Mouse (Mus musculus): ENCODE results near the gene Olfr605. TPM values are rescaled to one million over a fixed set of nuclear protein-coding genes. Genes with fewer than 3 reads are reported as not detected.
A peak's percentile ranks its signal among the peaks of the same experiment; 100 is the strongest.
"Not testable (repeated sequence)": the region's sequence is repeated elsewhere in the genome, so short reads cannot be mapped to it uniquely, and the experiment has no call there.

Olfr605 gene
- not detected in 2 replicates for polyA plus RNA-seq (2012; rRNA removed)

GRCm38 (mm10) chr7:103445339-103445738 lies at the start of gene Olfr605:
TSS of gene Olfr605 (minus strand) at chr7:103445439.
- TF ChIP-seq POLR2A (IDR thresholded peaks at IDR 0.05; ENCODE audit: low read depth, low read length) (no peak), CTCF (conservative IDR thresholded peaks at IDR 0.05; ENCODE audit: insufficient read depth, insufficient read length, low read depth, low read length) (no peak)
- no peaks in the 10 kb centered on the region for H3K4me1 ChIP-seq (ENCODE audit: control insufficient read depth, insufficient read depth, low read length)
- 76% methylated on average over 1 of the region's 1 CpGs for WGBS
- no peak within 1 kb of the TSS for H3K27ac ChIP-seq (ENCODE audit: insufficient read depth, low read depth, low read length)
- H3K4me3 ChIP-seq (ENCODE audit: insufficient read depth, low read depth, low read length): no peak within 1 kb of the TSS
- H3K36me3 ChIP-seq (ENCODE audit: control insufficient read depth, insufficient read depth, low read length): no peaks in the 10 kb centered on the region
- no peak for DNase-seq
- H3K27me3 ChIP-seq (replicated peaks; ENCODE audit: control insufficient read depth, insufficient read depth, low read length): no peaks in the 10 kb centered on the region

DNA sequence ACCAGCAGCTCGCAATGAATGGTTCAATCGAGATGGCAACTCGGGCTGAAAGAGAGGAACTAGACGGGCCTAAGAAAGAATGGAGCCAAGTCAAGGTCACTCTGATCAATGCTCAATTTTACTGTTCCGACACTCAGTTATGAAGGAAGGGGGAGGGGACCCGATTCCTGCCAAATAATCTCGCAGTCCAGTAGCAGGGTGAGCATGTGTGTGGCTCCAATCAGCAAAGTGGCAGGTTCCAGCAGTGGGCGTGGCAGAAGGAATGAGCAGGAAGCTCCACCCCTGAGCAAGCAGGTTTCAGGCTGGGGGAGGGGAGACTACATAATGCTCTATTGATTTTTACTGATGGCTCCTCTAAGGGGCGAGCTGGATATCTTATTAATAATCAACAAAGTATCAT lies 31.9 kb upstream of the Olfr605 start:
- peak; percentile 12 for DNase-seq
- WGBS: 76% methylated on average over 9 of the region's 9 CpGs
- H3K4me3 ChIP-seq (ENCODE audit: insufficient read depth, low read depth, low read length); H3K4me1 ChIP-seq (ENCODE audit: control insufficient read depth, insufficient read depth, low read length); H3K27me3 ChIP-seq (replicated peaks; ENCODE audit: control insufficient read depth, insufficient read depth, low read length); H3K27ac ChIP-seq (ENCODE audit: insufficient read depth, low read depth, low read length); H3K36me3 ChIP-seq (ENCODE audit: control insufficient read depth, insufficient read depth, low read length): not testable (repeated sequence)

DNA sequence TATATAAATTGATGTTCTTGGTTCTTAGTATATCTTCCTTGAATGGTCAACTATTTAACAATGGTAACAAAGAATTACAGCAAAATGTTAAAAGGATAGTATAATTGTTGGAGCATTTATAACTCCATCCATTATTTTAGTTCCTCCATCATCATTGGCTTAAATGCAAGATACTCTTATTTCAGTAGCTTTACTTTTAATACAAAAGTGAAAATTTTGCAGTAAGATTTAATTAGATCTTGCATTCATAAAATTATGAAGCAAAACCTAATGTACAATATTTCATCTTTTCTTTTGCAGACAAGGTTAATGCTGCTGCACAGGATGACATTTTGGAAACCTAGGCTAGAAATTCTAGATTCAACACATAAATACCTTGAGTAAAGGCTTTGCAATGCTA lies 24.3 kb upstream of the Olfr605 start, which contains the start of gene Olfr608:
Olfr608 (plus strand) TSS at position 301 of the 400 bp plus-strand sequence.
- no peak for DNase-seq
- Histone ChIP-seq H3K27me3 (replicated peaks; ENCODE audit: control insufficient read depth, insufficient read depth, low read length) (no peaks in the 10 kb centered on the region), H3K4me1 (ENCODE audit: control insufficient read depth, insufficient read depth, low read length) (no peaks in the 10 kb centered on the region), H3K4me3 (ENCODE audit: insufficient read depth, low read depth, low read length) (no peak within 1 kb of the TSS), H3K36me3 (ENCODE audit: control insufficient read depth, insufficient read depth, low read length) (no peaks in the 10 kb centered on the region), H3K27ac (ENCODE audit: insufficient read depth, low read depth, low read length) (no peak within 1 kb of the TSS)
- no peak for TF ChIP-seq CTCF (conservative IDR thresholded peaks at IDR 0.05; ENCODE audit: insufficient read depth, insufficient read length, low read depth, low read length)
- TF ChIP-seq POLR2A (IDR thresholded peaks at IDR 0.05; ENCODE audit: low read depth, low read length): no peak

- Histone ChIP-seq H3K27ac (ENCODE audit: insufficient read depth, low read depth, low read length) (no peak overlapping the region), H3K4me3 (ENCODE audit: insufficient read depth, low read depth, low read length) (no peak overlapping the region), H3K4me1 (ENCODE audit: control insufficient read depth, insufficient read depth, low read length) (no peaks in the 10 kb centered on the region), H3K36me3 (ENCODE audit: control insufficient read depth, insufficient read depth, low read length) (no peaks in the 10 kb centered on the region), H3K27me3 (replicated peaks; ENCODE audit: control insufficient read depth, insufficient read depth, low read length) (no peaks in the 10 kb centered on the region)
- DNase-seq: no peak
- WGBS: 91% methylated on average over 5 of the region's 5 CpGs
- no peak for TF ChIP-seq POLR2A (IDR thresholded peaks at IDR 0.05; ENCODE audit: low read depth, low read length)
Observed at GRCm38 (mm10) chr7:103460590-103460989, 15.4 kb upstream of the Olfr605 start.

- Histone ChIP-seq H3K4me3 (ENCODE audit: insufficient read depth, low read depth, low read length) (no peak within 1 kb of the TSS), H3K36me3 (ENCODE audit: control insufficient read depth, insufficient read depth, low read length) (no peaks in the 10 kb centered on the region), H3K4me1 (ENCODE audit: control insufficient read depth, insufficient read depth, low read length) (no peaks in the 10 kb centered on the region), H3K27ac (ENCODE audit: insufficient read depth, low read depth, low read length) (no peak within 1 kb of the TSS), H3K27me3 (replicated peaks; ENCODE audit: control insufficient read depth, insufficient read depth, low read length) (no peaks in the 10 kb centered on the region)
- DNase-seq: no peak
- 91% methylated on average over 2 of the region's 2 CpGs for WGBS
- no peak for TF ChIP-seq POLR2A (IDR thresholded peaks at IDR 0.05; ENCODE audit: low read depth, low read length)
- TF ChIP-seq CTCF (conservative IDR thresholded peaks at IDR 0.05; ENCODE audit: insufficient read depth, insufficient read length, low read depth, low read length): no peak
Observed at GRCm38 (mm10) chr7:103448746-103449145, 3.5 kb upstream of the Olfr605 start, which contains the start of gene Olfr606. TSS of gene Olfr606 (plus strand) at chr7:103449046.

DNA sequence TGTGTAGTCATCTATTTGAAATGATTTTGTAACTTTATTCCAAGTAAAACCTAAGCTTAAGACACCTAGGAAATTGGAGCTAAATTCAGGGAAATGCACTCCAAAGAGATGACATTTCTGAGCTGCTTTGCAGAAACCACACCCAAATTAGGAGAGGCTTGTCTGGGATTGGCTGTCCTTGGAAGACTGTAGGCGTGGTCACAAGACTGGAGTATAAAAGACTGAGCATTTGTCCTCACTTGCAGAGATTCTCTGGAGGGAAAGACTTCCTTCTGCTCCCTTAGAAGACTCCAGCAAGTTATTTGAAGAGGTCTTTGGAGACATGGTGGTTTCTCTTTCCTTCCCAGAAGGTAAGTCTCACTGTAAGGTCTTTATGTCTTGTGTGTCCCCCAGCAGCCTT lies 30.5 kb downstream of the Olfr605 start, which contains the start of gene Usp17lc:
Usp17lc (plus strand) TSS at position 301 of the 400 bp plus-strand sequence.
- not testable (repeated sequence) for H3K27ac ChIP-seq (ENCODE audit: insufficient read depth, low read depth, low read length); H3K4me3 ChIP-seq (ENCODE audit: insufficient read depth, low read depth, low read length); H3K27me3 ChIP-seq (replicated peaks; ENCODE audit: control insufficient read depth, insufficient read depth, low read length); H3K36me3 ChIP-seq (ENCODE audit: control insufficient read depth, insufficient read depth, low read length); H3K4me1 ChIP-seq (ENCODE audit: control insufficient read depth, insufficient read depth, low read length); DNase-seq
- 43% methylated on average over 1 of the region's 1 CpGs for WGBS

GRCm38 (mm10) chr7:103406521-103407055 lies 38.7 kb downstream of the Olfr605 start:
- H3K36me3 ChIP-seq (ENCODE audit: control insufficient read depth, insufficient read depth, low read length); H3K27ac ChIP-seq (ENCODE audit: insufficient read depth, low read depth, low read length); H3K4me3 ChIP-seq (ENCODE audit: insufficient read depth, low read depth, low read length); H3K27me3 ChIP-seq (replicated peaks; ENCODE audit: control insufficient read depth, insufficient read depth, low read length); H3K4me1 ChIP-seq (ENCODE audit: control insufficient read depth, insufficient read depth, low read length); DNase-seq: not testable (repeated sequence)
- WGBS: 69% methylated on average over 3 of the region's 3 CpGs

DNA sequence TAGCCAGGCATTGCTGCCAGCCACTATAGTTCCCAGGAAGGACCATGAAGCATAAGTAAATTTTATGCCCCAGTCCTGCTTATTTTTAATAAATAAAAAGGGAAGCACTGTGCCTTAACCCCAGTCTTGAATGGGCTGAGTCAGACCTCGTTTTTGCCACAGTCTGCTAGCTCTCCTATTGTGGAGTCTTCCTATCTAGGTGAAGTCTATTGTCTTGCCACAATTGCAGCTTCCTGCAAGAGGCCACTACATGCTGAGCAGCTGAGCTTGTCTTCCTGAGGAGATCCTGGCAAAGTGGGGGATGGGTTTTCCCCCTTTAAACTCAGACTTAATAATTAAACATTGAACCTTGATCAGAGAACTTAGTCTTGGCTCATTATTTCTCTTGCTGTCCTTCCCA lies 46.3 kb downstream of the Olfr605 start:
- no peaks in the 10 kb centered on the region for H3K27me3 ChIP-seq (replicated peaks; ENCODE audit: control insufficient read depth, insufficient read depth, low read length)
- H3K4me3 ChIP-seq (ENCODE audit: insufficient read depth, low read depth, low read length): no peak overlapping the region
- H3K4me1 ChIP-seq (ENCODE audit: control insufficient read depth, insufficient read depth, low read length): no peaks in the 10 kb centered on the region
- no peaks in the 10 kb centered on the region for H3K36me3 ChIP-seq (ENCODE audit: control insufficient read depth, insufficient read depth, low read length)
- no peak for TF ChIP-seq CTCF (conservative IDR thresholded peaks at IDR 0.05; ENCODE audit: insufficient read depth, insufficient read length, low read depth, low read length)
- no peak for TF ChIP-seq POLR2A (IDR thresholded peaks at IDR 0.05; ENCODE audit: low read depth, low read length)
- DNase-seq: no peak
- H3K27ac ChIP-seq (ENCODE audit: insufficient read depth, low read depth, low read length): no peak overlapping the region
- WGBS: 5% methylated on average over 1 of the region's 1 CpGs

Data from kidney, adult 2 months (tissue).